Mouse (Mus musculus): ENCODE data around the gene Adnp.

Gene Adnp

DNA sequence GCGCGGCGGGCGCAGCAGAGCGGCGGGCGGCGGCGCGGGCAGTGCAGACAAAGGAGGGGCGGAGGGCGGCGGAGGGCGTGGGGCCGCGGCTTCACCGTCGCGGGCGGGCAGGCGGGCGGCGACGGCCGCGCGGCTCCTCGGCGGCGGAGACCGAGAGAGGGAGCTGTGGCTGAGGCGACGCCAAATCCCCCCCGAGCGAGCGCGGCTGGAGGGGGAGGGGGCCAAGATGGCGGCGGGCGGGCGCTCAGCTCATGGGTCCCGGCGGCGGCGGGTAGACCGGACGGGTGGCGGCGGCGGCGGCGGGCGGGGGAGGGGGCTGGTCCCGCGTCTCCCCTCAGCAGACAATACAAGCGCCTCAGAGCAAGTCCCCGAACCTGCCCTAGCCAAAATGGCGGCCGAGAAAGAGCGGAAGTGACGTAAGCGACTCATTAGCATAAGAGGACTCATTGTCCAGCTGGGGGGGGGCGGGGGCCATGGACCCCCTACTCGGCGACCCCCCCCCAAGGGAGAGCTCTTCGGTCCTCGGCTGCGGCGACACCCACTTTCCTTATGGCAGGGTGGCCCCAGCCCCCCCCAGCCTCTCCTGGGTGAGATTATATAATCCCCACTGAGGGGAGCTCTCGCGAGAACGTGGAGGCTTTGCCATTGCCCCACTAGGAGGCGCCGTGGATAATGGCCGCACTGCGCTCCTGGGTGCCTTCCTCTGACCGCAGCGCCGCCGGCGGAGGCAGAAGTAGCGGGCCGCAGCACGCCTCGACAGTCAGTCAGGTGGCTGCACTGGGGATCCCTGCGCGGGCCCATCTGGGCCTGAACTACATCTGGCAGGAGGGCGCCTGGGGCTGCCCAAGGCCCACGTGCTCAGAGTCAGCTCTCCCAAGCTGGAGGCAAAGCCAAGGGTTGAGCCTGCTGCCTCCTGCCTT, at the start of gene Adnp:
Adnp (minus strand) TSS at position 388 of the 920 bp plus-strand sequence.
- peak; percentile 98 for DNase-seq (ENCODE audit: low read depth, low spot score)

DNA sequence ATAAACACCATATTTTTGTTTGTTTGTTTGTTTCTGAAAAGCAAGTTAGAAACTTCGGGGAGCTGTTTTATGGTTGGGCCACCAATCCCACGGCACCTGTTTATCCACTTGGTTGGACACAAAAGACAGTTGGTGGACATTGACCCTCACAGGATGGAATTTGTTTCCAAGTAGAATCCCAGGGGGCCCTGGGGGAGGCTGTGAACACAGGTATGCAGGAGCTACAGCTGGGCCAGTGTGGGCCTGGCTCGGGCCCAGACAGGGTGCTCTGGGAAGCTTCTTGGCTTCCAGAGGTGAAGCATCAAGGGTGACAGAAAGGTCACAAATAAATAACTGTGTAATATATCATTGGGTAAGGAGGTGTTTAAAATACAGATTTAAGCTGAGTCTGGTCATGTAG, 49.6 kb upstream of the Adnp start:
- DNase-seq (ENCODE audit: low read depth, low spot score) = no peak

DNA sequence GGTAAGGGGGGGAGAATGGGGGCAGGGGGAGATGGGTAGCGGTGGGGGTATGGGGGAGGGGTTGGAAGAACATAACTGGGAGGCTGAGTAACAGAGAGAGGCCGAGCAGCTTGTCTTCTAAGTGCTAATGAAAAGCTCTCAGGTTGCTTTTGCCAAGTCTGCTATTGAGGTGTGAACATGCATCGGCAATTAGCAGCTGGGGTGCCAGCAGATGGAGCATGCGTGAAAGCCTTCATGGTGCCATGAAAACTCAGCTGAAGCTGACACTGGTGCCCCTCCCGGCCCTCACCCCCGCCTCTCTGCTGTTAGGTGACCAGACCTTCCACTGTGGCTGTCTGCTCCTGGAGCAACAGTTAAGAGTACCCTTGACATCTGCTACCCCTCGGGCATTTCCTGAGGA, 46.9 kb upstream of the Adnp start:
- peak; percentile 73 for DNase-seq (ENCODE audit: low read depth, low spot score)

DNA sequence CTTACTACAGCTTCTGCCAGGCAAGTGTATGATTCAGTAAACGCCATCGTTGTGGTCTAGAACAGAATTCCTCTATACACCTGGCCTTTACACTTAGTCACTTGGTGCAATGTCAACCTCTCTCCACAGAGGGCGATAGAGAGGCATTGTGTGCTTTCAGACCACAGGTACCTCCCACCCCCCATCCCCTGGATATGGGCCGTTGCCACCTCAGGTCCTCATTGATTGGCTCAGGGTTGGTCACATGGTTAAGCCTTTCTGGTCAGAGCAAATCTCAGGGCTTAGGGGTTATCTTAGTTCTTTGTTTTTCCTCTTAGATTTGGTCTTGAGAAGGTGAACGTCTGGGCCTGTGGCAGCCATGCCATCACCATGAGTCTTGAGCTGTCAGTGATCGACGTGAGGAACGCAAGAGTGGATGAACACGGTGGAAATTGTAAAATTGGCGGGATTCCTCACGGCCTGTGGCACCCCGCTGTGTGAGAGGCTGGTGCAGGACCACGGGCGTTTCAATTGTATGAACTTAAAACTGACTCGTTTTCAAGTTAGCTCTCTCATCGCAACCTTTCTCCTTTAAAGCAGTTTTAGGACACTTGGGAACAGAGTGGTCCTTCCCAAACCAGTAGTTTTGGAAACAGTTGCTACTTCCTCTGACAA, 45.9 kb upstream of the Adnp start:
- peak; percentile 53 for DNase-seq (ENCODE audit: low read depth, low spot score)

DNA sequence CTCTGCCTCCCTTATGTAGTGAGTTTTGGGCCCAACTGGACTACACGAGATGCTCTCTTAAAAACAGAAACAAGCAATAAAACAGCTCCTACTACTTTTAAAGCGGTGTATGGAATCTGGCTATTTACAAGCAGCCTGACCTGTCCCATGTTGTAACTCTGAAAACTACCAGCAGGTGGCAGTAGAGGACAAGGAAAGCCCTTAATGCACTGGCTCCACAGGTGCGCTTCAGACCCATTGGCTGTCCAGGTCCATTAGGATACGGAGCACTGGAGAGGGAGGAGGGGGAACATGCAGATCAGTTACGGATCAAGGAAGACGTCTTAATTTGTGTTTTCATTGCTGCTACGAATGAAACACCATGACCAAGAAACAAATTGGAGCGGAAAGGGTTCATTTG, 43.4 kb upstream of the Adnp start:
- peak; percentile 91 for DNase-seq (ENCODE audit: low read depth, low spot score)

DNA sequence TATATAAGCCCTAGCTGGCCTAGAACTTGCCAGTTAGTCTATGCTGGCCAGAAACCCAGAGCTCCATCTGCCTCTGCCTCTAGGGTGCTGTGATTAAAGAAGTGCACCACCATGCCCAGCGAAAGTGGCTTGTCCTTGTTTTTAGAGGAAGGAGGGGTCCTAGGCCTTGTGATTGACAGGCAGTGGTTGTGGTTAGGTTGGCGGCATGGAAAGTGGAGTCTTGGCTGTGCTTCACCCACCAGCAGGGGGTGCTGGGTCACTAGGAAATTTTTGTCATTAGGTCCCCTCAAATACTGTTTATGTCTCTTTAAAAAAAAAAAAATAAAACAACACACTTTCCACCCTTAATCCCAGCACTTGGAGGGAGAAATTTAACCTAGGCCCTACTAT, 41.9 kb upstream of the Adnp start:
- peak; percentile 16 for DNase-seq (ENCODE audit: low read depth, low spot score)

DNA sequence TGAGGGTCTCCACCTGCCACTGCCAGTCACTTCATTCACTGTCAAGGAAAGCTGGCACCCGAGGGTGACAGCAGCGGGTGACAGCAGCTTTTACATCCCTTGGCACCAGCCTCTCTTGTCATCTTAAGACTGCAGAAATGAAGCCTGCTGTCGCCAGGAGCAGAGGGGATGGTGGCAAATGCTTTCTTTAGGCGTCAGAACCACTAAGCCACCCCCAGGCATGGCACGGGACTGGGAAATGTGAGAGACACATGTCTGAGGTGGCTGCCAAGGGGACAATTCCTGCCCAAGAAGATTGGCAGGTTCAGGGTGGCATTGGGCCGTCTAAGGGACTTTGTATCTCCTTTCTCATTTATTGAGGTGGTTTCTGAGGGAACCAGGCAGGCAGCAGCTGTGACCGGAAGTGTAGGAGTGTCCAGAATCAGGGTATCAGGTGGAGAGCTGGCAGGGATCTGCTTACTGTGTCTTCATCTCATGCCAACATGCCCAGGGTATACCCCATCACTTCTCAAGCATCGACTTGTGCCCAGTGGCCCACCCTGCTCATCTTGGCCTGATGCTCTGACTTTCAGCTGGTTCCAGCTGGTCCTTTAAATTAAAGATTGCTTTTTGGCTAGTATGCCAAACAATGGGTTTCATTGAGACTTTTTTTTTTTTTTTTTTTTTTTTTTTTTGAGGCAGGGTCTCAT, 41.4 kb upstream of the Adnp start:
- DNase-seq (ENCODE audit: low read depth, low spot score) = no peak

DNA sequence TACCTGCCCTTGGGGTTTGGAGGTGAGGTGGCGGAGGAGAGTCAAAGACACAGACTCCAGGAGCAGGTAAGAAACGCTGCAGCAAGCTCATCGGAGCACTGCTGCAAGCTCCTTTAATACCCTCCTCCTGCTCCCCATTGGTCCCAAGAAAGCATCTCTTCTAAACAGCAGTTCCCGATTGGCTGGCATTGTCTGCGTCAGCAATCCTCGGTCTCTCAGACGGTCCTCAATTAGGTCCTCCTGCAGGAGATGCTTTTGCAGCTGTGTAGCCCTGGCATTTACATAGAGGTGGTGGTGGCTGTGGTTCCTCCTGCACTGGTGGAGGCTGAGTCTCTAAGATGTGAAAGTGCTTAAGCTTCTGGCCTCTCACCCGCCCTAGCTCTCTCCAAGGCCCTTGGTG, 38.7 kb upstream of the Adnp start:
- DNase-seq (ENCODE audit: low read depth, low spot score) = peak; percentile 54

DNA sequence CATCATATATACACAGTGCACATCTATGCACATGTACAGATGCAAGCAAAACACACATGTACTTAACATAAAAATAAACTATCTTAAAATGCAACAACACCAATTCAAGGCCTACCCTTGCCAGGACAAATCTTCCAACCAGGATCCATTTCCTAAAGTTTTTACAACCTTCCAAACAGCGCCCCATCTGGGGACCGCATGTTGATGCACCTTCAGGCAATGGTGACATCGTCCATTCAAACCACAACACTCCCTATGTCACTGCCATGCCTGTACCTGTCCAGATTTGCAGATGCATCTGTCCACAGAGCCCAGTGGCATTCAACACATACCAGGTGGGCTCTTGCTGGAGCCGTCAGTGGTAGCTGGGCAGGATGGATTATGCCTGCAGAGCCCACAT, 36.4 kb upstream of the Adnp start:
- no peak for DNase-seq (ENCODE audit: low read depth, low spot score)

DNA sequence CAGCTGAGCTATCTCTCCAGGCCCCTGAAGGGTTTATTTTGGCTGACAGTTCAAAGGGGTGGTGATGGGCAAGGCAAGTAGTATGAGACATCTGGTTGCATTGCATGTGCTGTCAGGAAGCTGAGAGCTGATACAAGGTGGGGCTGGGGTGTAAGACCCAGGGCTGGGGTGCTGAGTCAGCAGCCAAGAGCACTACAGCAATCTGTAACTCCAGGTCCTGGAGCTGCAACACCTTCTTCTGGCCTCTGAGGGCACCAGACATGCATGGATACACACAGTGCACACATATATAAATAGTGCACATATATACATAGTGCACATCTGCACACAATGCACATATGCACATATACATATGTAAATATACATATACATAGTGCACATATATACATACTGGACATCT, 35.9 kb upstream of the Adnp start:
- DNase-seq (ENCODE audit: low read depth, low spot score) = no peak

DNA sequence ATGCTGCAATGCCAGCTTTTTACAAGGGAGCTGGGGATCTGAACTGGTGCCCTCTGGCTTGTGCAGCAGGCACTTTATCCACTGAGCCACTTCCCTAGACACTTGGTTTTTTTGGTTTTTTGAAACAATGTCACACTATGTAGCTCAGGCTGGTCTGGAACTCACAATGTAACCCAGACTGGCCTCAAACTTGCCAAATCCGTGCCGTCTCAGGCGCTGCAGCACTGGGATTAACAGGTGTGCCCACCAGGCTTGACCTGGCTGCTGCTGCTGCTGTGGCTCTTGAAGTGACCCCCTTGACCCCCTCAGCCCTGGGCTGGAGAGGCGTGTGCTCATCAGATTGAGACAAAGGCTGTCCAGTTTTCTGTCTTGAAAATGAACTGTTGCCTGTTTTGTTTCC, 31.4 kb upstream of the Adnp start:
- no peak for DNase-seq (ENCODE audit: low read depth, low spot score)

DNA sequence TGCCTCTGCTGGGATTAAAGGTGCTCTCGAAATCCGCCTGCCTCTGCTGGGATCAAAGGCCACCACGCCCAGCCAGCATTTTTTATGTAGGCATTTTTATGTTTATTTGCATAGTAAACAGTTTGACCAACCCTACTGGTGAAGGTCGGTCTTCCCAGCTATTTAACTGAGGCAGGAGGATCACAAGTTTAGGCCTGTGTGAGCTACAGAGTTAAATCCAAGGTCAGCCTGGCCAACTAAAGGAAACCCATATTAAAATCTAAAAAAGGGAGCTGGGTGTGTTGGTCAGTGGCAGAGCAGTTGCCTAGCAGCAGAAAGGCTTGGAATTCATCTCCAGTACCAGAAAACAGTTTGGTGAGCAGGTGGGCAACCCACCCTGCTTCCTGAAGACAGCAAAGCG, 26.4 kb upstream of the Adnp start:
- no peak for DNase-seq (ENCODE audit: low read depth, low spot score)

DNA sequence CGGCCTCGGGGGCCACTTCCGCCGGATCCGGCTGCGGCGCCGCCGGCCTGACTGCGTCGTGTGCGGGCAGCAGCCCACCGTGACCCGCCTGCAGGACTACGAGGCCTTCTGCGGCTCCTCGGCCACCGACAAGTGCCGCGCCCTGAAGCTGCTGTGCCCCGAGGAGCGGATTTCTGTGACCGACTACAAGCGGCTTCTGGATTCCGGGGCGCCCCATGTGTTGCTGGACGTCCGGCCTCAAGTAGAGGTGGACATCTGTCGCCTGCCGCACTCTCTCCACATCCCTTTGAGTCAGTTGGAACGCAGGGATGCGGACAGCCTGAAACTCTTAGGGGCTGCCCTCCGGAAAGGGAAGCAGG, 24.5 kb upstream of the Adnp start:
- DNase-seq (ENCODE audit: low read depth, low spot score) = no peak

DNA sequence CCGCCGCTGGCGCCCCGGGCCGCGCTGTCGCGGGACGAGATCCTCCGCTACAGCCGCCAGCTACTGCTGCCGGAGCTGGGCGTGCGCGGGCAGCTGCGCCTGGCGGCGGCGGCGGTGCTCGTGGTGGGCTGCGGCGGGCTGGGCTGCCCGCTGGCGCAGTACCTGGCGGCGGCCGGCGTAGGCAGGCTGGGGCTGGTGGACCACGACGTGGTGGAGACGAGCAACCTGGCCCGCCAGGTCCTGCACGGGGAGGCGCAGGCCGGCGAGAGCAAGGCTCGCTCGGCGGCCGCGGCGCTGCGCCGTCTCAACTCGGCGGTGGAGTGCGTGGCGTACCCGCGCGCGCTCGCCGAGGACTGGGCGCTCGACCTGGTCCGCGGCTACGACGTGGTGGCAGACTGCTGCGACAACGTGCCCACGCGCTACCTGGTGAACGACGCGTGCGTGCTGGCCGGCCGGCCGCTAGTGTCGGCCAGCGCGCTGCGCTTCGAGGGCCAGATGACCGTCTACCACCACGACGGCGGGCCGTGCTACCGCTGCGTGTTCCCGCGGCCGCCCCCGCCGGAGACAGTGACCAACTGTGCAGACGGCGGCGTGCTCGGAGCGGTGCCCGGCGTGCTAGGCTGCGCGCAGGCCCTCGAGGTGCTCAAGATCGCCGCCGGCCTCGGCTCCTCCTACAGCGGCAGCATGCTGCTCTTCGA, 24.0 kb upstream of the Adnp start:
- peak; percentile 54 for DNase-seq (ENCODE audit: low read depth, low spot score)

DNA sequence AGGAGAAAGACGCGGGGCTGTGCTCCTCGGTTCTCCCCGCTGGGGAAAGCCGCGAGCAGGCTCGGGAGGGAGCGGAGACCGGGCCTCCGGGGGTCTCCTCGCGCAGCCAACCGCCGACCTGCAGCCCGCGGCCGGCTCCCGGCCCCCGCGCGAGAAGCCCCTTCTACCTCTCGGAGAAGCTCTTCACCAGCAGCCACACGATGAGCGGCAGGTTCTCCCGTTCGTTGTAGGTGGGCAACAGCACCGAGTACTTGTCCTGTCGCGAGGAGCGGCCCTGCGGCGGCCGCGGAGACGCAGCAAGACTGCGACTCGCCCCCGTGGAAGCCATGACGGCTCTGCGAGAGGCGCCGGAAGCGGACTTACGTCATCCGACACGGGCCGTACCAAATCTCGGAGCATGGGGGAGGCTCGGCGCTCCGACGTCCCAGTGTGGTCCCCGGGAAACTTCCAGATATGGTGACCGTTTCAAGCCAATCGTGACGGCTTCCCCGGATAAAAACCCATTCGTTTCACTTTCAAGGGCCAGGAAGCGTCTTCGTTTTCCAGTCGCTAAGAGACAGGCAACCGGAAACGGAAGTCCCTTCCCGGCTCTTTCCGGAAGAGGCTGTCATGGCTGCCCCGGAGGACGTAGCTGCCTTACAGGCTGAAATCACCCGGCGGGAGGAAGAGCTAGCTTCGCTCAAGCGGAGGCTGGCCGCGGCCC, 23.3 kb upstream of the Adnp start, which contains the start of the genes Gm20716, Dpm1 and Mocs3:
Gm20716 (minus strand) TSS at position 339 of the 703 bp plus-strand sequence.
Dpm1 (minus strand) TSS at position 566 of the 703 bp plus-strand sequence.
Mocs3 (plus strand) TSS at position 597 of the 703 bp plus-strand sequence.
- peak; percentile 96 for DNase-seq (ENCODE audit: low read depth, low spot score)

DNA sequence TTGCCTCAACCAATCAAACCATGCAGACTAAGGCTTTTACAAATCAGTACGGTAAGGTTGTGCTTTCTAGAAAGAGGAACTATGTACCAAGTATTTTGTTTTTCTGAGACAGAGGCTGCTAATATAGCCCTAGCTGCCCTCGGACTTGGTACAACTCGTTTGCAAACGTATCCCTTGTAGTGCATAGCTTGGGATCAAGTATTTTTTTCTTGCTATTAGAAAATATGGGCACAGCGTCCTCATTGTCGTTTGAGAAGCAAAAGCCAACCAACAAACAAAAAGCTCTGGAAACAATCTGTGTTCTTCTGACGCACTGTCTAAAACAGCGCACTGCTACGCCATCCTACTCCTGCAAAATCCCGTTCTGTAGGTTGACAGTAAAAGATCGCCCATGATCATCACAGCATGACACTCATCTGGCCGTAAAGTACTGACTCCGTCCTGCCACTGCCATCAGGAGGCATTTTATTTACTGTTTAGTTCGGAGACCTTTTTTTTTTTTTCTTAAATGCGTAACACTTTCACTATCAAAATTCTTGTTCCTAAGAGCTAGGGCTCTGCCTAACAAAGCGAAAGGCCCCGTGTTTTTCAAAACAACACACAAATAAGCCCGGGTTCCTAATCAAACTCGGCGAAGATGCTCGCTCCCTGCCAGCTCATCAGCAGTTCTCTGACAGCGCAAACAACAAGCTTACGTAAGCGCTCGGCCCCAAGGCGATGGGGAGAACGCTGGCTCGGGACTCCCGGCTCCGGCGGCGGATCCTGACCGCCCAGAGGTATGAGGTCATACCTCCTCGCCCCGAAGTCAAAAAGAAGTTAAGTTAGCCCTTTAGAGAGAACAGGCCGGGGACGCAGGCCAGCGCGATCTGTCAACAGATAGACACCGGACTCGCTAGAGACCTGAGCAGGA, 22.5 kb upstream of the Adnp start:
- DNase-seq (ENCODE audit: low read depth, low spot score) = peak; percentile 63

DNA sequence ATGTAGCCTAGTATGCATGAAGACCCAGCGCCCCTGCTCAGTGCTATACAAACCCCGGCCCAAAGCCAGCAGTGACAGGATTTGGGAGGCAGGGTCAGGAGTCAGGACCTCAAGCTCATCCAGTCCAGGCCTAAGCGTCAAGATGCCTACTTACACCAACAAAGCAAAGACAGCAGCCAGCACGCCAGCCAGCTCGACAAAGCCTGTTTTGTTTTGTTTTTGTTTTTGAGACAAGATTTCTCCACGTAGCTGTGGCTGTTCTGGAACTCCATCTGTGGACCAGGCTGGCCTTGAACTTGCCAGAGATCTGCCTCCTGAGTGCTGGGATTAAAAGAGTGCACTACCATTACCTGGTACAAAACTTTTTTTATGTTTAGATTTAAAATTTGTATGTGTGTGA, 16.4 kb upstream of the Adnp start:
- no peak for DNase-seq (ENCODE audit: low read depth, low spot score)

DNA sequence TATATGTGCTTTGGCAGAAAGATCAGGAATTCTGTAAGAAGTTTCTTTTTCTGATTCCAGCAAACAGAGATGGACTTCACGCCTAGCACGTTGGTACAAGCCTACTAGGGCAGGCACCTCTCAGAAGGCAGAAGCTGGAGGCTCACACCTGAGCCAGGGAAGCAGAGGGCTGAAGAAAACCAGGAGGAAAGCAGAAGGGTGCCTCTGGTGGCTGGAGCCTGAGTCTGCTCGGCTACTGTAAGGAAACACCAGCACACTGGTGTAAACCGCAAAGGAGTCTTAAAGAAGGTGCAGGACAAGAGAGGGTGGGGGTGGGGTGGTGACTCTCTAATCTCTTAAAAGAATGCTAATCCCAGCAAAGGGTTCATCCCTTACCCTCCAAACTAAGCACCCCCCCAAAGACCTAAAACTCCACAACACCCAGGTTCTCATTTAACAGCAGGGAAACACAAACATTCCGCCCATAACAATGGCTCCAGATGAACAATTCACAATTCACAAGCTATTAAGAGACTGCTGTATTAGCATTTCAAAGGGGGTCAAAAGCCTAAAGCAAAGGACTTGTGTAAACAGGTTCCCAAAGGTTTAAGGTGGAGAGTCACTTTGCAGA, 7.0 kb upstream of the Adnp start:
- DNase-seq (ENCODE audit: low read depth, low spot score) = no peak

DNA sequence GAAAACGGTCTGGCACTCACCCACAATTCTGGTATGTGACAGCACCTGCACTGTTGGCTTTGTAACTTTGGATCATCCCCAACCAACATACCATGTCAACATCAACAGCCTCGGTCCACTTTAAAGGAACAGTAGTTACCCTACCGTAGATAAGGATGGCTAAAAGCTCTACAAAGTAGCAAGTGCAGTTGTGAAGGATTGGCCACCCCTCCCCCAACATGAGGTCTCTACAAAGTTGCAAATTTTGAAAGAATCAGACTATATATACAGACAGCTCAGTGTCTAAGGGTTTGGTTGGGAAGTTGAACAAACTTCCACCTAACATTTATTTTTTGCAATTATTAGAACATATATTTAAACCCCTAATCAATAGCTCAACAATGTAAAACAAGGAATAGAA, 971 bp upstream of the Adnp start:
- DNase-seq (ENCODE audit: low read depth, low spot score) = no peak

Measured in brain, adult 2 months (tissue).